In the genomic region with DNA sequence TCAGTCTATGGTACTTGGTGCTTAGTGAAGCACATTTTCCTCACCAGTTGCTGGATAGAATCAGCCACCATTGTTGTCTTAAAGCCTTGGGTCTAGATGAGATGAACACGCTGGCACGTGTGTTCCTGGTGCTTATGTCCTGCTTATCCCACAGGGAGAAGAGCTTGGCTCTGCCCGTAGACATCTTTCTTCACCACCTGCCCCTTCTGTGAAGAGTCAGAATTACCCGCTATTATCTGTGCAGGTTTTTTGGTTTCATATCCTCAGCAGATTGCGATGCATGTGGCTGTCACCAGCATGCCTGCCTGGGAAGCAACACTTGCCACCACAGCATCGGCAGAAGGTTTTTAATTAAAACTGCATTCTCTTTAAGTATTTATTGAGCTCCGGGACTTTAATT, we compare ENCODE assay signal across 23 mouse cellular contexts. TPM values are rescaled to one million over a fixed set of nuclear protein-coding genes. Genes with fewer than 3 reads are reported as not detected.
A peak's percentile ranks its signal among the peaks of the same experiment; 100 is the strongest.
DNase-seq lines count a peak whose midpoint lies in the region; ATAC-seq and TF ChIP-seq lines count a peak whose summit lies in the region.
"Had no signal": no experiment of that assay in that cellular context is flagged by ENCODE, and none has a peak within 500 bp of the region (broad histone marks: within the 10 kb centered on the region; RNA-seq: fewer than 3 reads in every experiment).

No protein-coding gene starts in this region.

- no peaks in the 10 kb centered on the region for H3K9me3 ChIP-seq in neural tube, embryonic 12.5 days
- H3K9me3 ChIP-seq in neural tube, embryonic 15.5 days (replicated peaks) = no peaks in the 10 kb centered on the region
- H3K9me3 ChIP-seq: embryonic facial prominence, embryonic 13.5 days; heart, embryonic 12.5 days; limb, embryonic 12.5 days; stomach, embryonic 15.5 days had no signal

- no peak overlapping the region for H3K27ac ChIP-seq in neural tube, embryonic 12.5 days
- H3K27ac ChIP-seq in neural tube, embryonic 15.5 days (replicated peaks) = no peak overlapping the region
- H3K27ac ChIP-seq in layer of hippocampus, adult 2 months = peak overlapping the region; percentile 69
- H3K27ac ChIP-seq: embryonic facial prominence, embryonic 13.5 days; limb, embryonic 12.5 days; liver, embryonic 14.5 days; stomach, embryonic 15.5 days had no signal

- no peak for ATAC-seq in neural tube, embryonic 12.5 days (ENCODE audit: low FRiP score, low read depth)
- ATAC-seq in neural tube, embryonic 15.5 days (ENCODE audit: low FRiP score) = no peak
- no peak for ATAC-seq in granulocyte monocyte progenitor cell, adult 5-6 weeks (replicated peaks; ENCODE audit: poor library complexity, severe bottlenecking)
- ATAC-seq: activated CD4-positive, CD25-positive, alpha-beta regulatory T cell, adult 4 months; intestine, postnatal 0 days had no signal

- H3K36me3 ChIP-seq in neural tube, embryonic 12.5 days = no peaks in the 10 kb centered on the region
- no peaks in the 10 kb centered on the region for H3K36me3 ChIP-seq in neural tube, embryonic 15.5 days
- H3K36me3 ChIP-seq: embryonic facial prominence, embryonic 13.5 days; heart, embryonic 12.5 days; limb, embryonic 12.5 days; stomach, embryonic 15.5 days had no signal

- peaks cover 14% of the 10 kb centered on the region; the same call in 1 of the 2 replicates for H3K4me1 ChIP-seq in neural tube, embryonic 12.5 days
- peaks cover 38% of the 10 kb centered on the region for H3K4me1 ChIP-seq in neural tube, embryonic 15.5 days

- no peak for TF ChIP-seq CTCF in layer of hippocampus, adult 2 months (conservative IDR thresholded peaks at IDR 0.05)

- H3K9ac ChIP-seq in neural tube, embryonic 12.5 days = no peak overlapping the region
- no peak overlapping the region for H3K9ac ChIP-seq in neural tube, embryonic 15.5 days (replicated peaks)
- H3K9ac ChIP-seq: embryonic facial prominence, embryonic 13.5 days; heart, embryonic 12.5 days; limb, embryonic 12.5 days; liver, embryonic 14.5 days; stomach, embryonic 15.5 days had no signal

- DNase-seq in cerebellum, postnatal 14 days = peak; percentile 52 to 66
- no peak for DNase-seq in cerebellum, adult 8-10 months
- DNase-seq in layer of hippocampus, adult 2 months (ENCODE audit: low spot score in 2 of 2) = peak; percentile 48 to 61
- no peak for DNase-seq in heart, adult 11 months
- no peak for DNase-seq in gastrocnemius, postnatal 36 days
- DNase-seq: adrenal gland, postnatal 25 days; gastrocnemius, postnatal 14 days; heart, postnatal 4 days; kidney, postnatal 10 days; retina, postnatal 1 day; spleen, adult 18-20 months had no signal

- 84% methylated on average over 7 of the region's 7 CpGs for WGBS in neural tube, embryonic 12.5 days
- 45% methylated on average over 7 of the region's 7 CpGs for WGBS in neural tube, embryonic 15.5 days

- H3K27me3 ChIP-seq in neural tube, embryonic 12.5 days (replicated peaks) = peaks cover 30% of the 10 kb centered on the region
- H3K27me3 ChIP-seq in neural tube, embryonic 15.5 days (replicated peaks) = peaks cover 40% of the 10 kb centered on the region

- H3K4me3 ChIP-seq in neural tube, embryonic 12.5 days = no peak overlapping the region
- H3K4me3 ChIP-seq in neural tube, embryonic 15.5 days (replicated peaks) = no peak overlapping the region
- H3K4me3 ChIP-seq in layer of hippocampus, adult 2 months = no peak overlapping the region
- H3K4me3 ChIP-seq: embryonic facial prominence, embryonic 13.5 days; heart, embryonic 12.5 days; limb, embryonic 12.5 days; stomach, embryonic 15.5 days had no signal

- intact Hi-C loops in gastrocnemius, postnatal 36 days (cut with DNase I) = no loop called here

- H3K4me2 ChIP-seq in neural tube, embryonic 12.5 days (replicated peaks) = 0 out of 2 replicates have a peak overlapping the region, but pooled peaks have one; percentile 3
- no peak overlapping the region for H3K4me2 ChIP-seq in neural tube, embryonic 15.5 days
- H3K4me2 ChIP-seq: embryonic facial prominence, embryonic 13.5 days; heart, embryonic 12.5 days; limb, embryonic 12.5 days; stomach, embryonic 15.5 days had no signal

RNA-seq across cellular contexts. Expression of a gene that starts 1.9 kb away (rescaled TPM):
- polyA plus RNA-seq in neural tube, embryonic 12.5 days (2016; fragmentation: Nextera tagmentation; extraction: Ambion mirVana) = 13.8 and 15.4 TPM in 2 replicates
- polyA plus RNA-seq in neural tube, embryonic 15.5 days (2015; fragmentation: Nextera tagmentation; extraction: Ambion mirVana) = 8.5 and 11.5 TPM in 2 replicates
- 100 to 1,000 TPM; 134 to 136 TPM for total RNA-seq in layer of hippocampus, adult 2 months (2021)
- not detected in 2 replicates for total RNA-seq in granulocyte monocyte progenitor cell, adult 5-6 weeks (2014; fragmentation: Nextera tagmentation)
- total RNA-seq in granulocyte monocyte progenitor cell, adult 5-6 weeks (2017) = not detected in 2 replicates
- 1 to 10 TPM; 2.6 to 4.7 TPM for total RNA-seq in gastrocnemius, postnatal 36 days (2021)
- total RNA-seq: CH12.LX had no signal
- polyA plus RNA-seq: activated CD4-positive, CD25-positive, alpha-beta regulatory T cell, adult 4 months had no signal

RNA-seq across cellular contexts. Expression of a gene that starts 1.9 kb away (rescaled TPM):
- 48.7 and 51.6 TPM in 2 replicates for polyA plus RNA-seq in neural tube, embryonic 12.5 days (2016; fragmentation: Nextera tagmentation; extraction: Ambion mirVana)
- polyA plus RNA-seq in neural tube, embryonic 15.5 days (2015; fragmentation: Nextera tagmentation; extraction: Ambion mirVana) = 52.3 and 54.2 TPM in 2 replicates
- 10 to 100 TPM; 12.8 to 14.2 TPM for total RNA-seq in layer of hippocampus, adult 2 months (2021)
- total RNA-seq in granulocyte monocyte progenitor cell, adult 5-6 weeks (2014; fragmentation: Nextera tagmentation) = 0.17 TPM in 1 of 2 replicates, not detected in the other
- total RNA-seq in granulocyte monocyte progenitor cell, adult 5-6 weeks (2017) = not detected in 2 replicates
- total RNA-seq in gastrocnemius, postnatal 36 days (2021) = 10 to 100 TPM; 20.5 to 24.0 TPM
- total RNA-seq: CH12.LX; neutrophil, adult 5-6 weeks had no signal

RNA-seq across cellular contexts. Expression of a gene that starts 43.6 kb away (rescaled TPM):
- 5.6 and 8.2 TPM in 2 replicates for polyA plus RNA-seq in neural tube, embryonic 12.5 days (2016; fragmentation: Nextera tagmentation; extraction: Ambion mirVana)
- polyA plus RNA-seq in neural tube, embryonic 15.5 days (2015; fragmentation: Nextera tagmentation; extraction: Ambion mirVana) = 3.9 and 8.6 TPM in 2 replicates
- total RNA-seq in layer of hippocampus, adult 2 months (2021) = 10 to 100 TPM; 11.9 to 14.2 TPM
- total RNA-seq in granulocyte monocyte progenitor cell, adult 5-6 weeks (2014; fragmentation: Nextera tagmentation) = 49.9 and 57.2 TPM in 2 replicates
- 9.3 and 10.1 TPM in 2 replicates for total RNA-seq in granulocyte monocyte progenitor cell, adult 5-6 weeks (2017)
- 1 to 10 TPM; 4.0 to 4.3 TPM for total RNA-seq in gastrocnemius, postnatal 36 days (2021)

RNA-seq across cellular contexts. Expression of a gene that starts 47.0 kb away (rescaled TPM):
- 62.6 and 71.5 TPM in 2 replicates for polyA plus RNA-seq in neural tube, embryonic 12.5 days (2016; fragmentation: Nextera tagmentation; extraction: Ambion mirVana)
- 121 and 136 TPM in 2 replicates for polyA plus RNA-seq in neural tube, embryonic 15.5 days (2015; fragmentation: Nextera tagmentation; extraction: Ambion mirVana)
- 10 to 100 TPM; 78.6 to 78.7 TPM for total RNA-seq in layer of hippocampus, adult 2 months (2021)
- total RNA-seq in granulocyte monocyte progenitor cell, adult 5-6 weeks (2014; fragmentation: Nextera tagmentation) = 10.4 and 11.6 TPM in 2 replicates
- 6.3 and 17.7 TPM in 2 replicates for total RNA-seq in granulocyte monocyte progenitor cell, adult 5-6 weeks (2017)
- 1 to 10 TPM; 5.5 to 7.5 TPM for total RNA-seq in gastrocnemius, postnatal 36 days (2021)

Comparison
In these comparisons a context has a peak if more than half of its experiments do, and no peak if none do; other contexts are left out.
1. DNase-seq: peak in cerebellum, postnatal 14 days (2 of 2) and layer of hippocampus, adult 2 months (2 of 2); none in cerebellum, adult 8-10 months (single experiment), heart, adult 11 months (single experiment) and gastrocnemius, postnatal 36 days (0 of 2).
2. RNA of a gene that starts 1.9 kb away (total RNA-seq): 134 to 136 TPM in layer of hippocampus, adult 2 months; 2.6 to 4.7 TPM in gastrocnemius, postnatal 36 days and not detected in granulocyte monocyte progenitor cell, adult 5-6 weeks; every median in the first group is over 10 times any median in the second.
3. RNA of a gene that starts 1.9 kb away (total RNA-seq): 20.5 to 24.0 TPM in gastrocnemius, postnatal 36 days and 12.8 to 14.2 TPM in layer of hippocampus, adult 2 months; 0.17 TPM in granulocyte monocyte progenitor cell, adult 5-6 weeks; every median in the first group is over 10 times any median in the second.